Mouse (Mus musculus) CH12.LX (cell line): ENCODE results near the gene Pan3. TPM values are rescaled to one million over a fixed set of nuclear protein-coding genes. Genes with fewer than 3 reads are reported as not detected.

Experiments used
- DNase-seq: peaks from one replicate; pipeline ENCODE4 v3.0.0-alpha.2; 2013; ENCODE audit errors: extremely low read depth
- H3K27ac ChIP-seq: 2 replicates; pipeline ENCODE4 v1.5.1; 2012; ENCODE audit warnings: low read depth, mild to moderate bottlenecking, control low read depth, moderate library complexity; ENCODE audit not compliant: insufficient read depth
- H3K27me3 ChIP-seq: replicated peaks from 2 replicates; pipeline ENCODE3; 2012; ENCODE audit warnings: inconsistent platforms
- H3K36me3 ChIP-seq, 2 experiments: replicated peaks in 1 of 2; 2 replicates each; pipeline versions ENCODE3 to v1.6.1; 2012; ENCODE audit warnings: inconsistent platforms in 1 of 2, low read length in 1 of 2, mild to moderate bottlenecking in 1 of 2, mixed read lengths in 1 of 2, moderate library complexity in 1 of 2; ENCODE audit not compliant: control insufficient read depth in 1 of 2, insufficient read depth in 1 of 2
- H3K4me1 ChIP-seq, 2 experiments: 2 replicates each; pipeline ENCODE4 v1.6.1; 2012; ENCODE audit warnings: inconsistent platforms in 1 of 2, moderate library complexity in 1 of 2; ENCODE audit not compliant: insufficient read depth in 2 of 2, control insufficient read depth in 1 of 2
- H3K4me2 ChIP-seq: 2 replicates; pipeline ENCODE4 v1.6.1; 2012; ENCODE audit warnings: low read depth, mild to moderate bottlenecking, control low read depth; ENCODE audit not compliant: poor library complexity, insufficient read depth, severe bottlenecking
- H3K4me3 ChIP-seq, 3 experiments: fragments of 150-350 bp in 1 of 3; sonication (generic) in 1 of 3; replicated peaks in 1 of 3; 2 replicates each; pipeline versions ENCODE3 to v1.5.1; 2011 to 2012; ENCODE audit warnings: low read depth in 2 of 3, low read length in 2 of 3, mild to moderate bottlenecking in 2 of 3, moderate library complexity in 2 of 3, control low read depth in 1 of 3, improper control_type of control experiment in 1 of 3, inconsistent platforms in 1 of 3, mixed read lengths in 1 of 3; ENCODE audit not compliant: poor library complexity in 1 of 3
- H3K79me2 ChIP-seq: replicated peaks from 2 replicates; pipeline ENCODE4 v1.6.1; 2012; ENCODE audit warnings: mild to moderate bottlenecking, moderate library complexity; ENCODE audit not compliant: control insufficient read depth, poor library complexity, insufficient read depth, severe bottlenecking; ENCODE audit errors: extremely low read depth
- H3K9ac ChIP-seq: 2 replicates; pipeline ENCODE4 v1.6.1; 2012; ENCODE audit warnings: low read depth, mild to moderate bottlenecking, control low read depth, moderate library complexity; ENCODE audit not compliant: insufficient read depth
- H3K9me3 ChIP-seq: replicated peaks from 2 replicates; pipeline ENCODE3; 2012; ENCODE audit warnings: low read length, inconsistent platforms, mixed read lengths
- CHD2 ChIP-seq: IDR thresholded peaks from 2 replicates; pipeline ENCODE4 v1.6.1; 2011; ENCODE audit warnings: low read length, improper control_type of control experiment
- CTCF ChIP-seq, 2 experiments: IDR thresholded peaks in 1 of 2; conservative IDR thresholded peaks in 1 of 2; 2 replicates each; pipeline ENCODE4 v1.5.1; 2011 to 2012; ENCODE audit warnings: low read depth in 2 of 2, low read length in 2 of 2, improper control_type of control experiment in 1 of 2, inconsistent platforms in 1 of 2, mild to moderate bottlenecking in 1 of 2, moderate library complexity in 1 of 2
- ELF1 ChIP-seq: IDR thresholded peaks from 2 replicates; pipeline ENCODE4 v1.6.1; 2014; ENCODE audit warnings: low read depth, mild to moderate bottlenecking, inconsistent platforms, low read length, improper control_type of control experiment
- EP300 ChIP-seq: IDR thresholded peaks from 2 replicates; pipeline ENCODE4 v1.6.1; 2011; ENCODE audit warnings: low read length, improper control_type of control experiment
- HCFC1 ChIP-seq: IDR thresholded peaks from 2 replicates; pipeline ENCODE4 v1.6.1; 2012; ENCODE audit warnings: low read depth, mild to moderate bottlenecking, inconsistent platforms, low read length, improper control_type of control experiment
- MAX ChIP-seq: IDR thresholded peaks from 2 replicates; pipeline ENCODE4 v1.6.1; 2011; ENCODE audit warnings: low read length, improper control_type of control experiment
- MYC ChIP-seq: IDR thresholded peaks from 2 replicates; pipeline ENCODE4 v1.6.1; 2011; ENCODE audit warnings: low read depth, mild to moderate bottlenecking, improper control_type of control experiment, low read length
- POLR2AphosphoS2 ChIP-seq: IDR thresholded peaks from 2 replicates; pipeline ENCODE4 v1.6.1; 2011; ENCODE audit warnings: low read depth, low read length, improper control_type of control experiment
- RAD21 ChIP-seq: IDR thresholded peaks from 2 replicates; pipeline ENCODE4 v1.6.1; 2011; ENCODE audit warnings: low read depth, mild to moderate bottlenecking, low read length, improper control_type of control experiment, moderate library complexity
- RCOR1 ChIP-seq: conservative IDR thresholded peaks from 2 replicates; pipeline ENCODE4 v1.6.1; 2012; ENCODE audit warnings: low read depth, mild to moderate bottlenecking, inconsistent platforms, low read length, improper control_type of control experiment
- SMC3 ChIP-seq: IDR thresholded peaks from 2 replicates; pipeline ENCODE4 v1.6.1; 2011; ENCODE audit warnings: low read depth, low read length, improper control_type of control experiment
- TBP ChIP-seq: conservative IDR thresholded peaks from 2 replicates; pipeline ENCODE4 v1.6.1; 2011; ENCODE audit warnings: low read depth, low read length, improper control_type of control experiment
- UBTF ChIP-seq: IDR thresholded peaks from 2 replicates; pipeline ENCODE4 v1.6.1; 2012; ENCODE audit warnings: low read depth, mild to moderate bottlenecking, inconsistent platforms, low read length, improper control_type of control experiment, moderate library complexity
- ZC3H11A ChIP-seq: IDR thresholded peaks from 2 replicates; pipeline ENCODE4 v1.6.1; 2012; ENCODE audit warnings: low read depth, mild to moderate bottlenecking, inconsistent platforms, low read length, improper control_type of control experiment
- dilution Hi-C: fragments of 300-500 bp; cut with MboI; formaldehyde crosslinking; loops from 2 replicates; pipeline ENCODE4 v1.14.3; 2020; ENCODE audit warnings: low sequenced_read_pairs; ENCODE audit not compliant: extremely low pct_unique_long_range_greater_than_20kb, extremely low pct_ligation_motif_present
- in situ Hi-C: fragments of 300-500 bp; cut with MboI; formaldehyde crosslinking; loops from 3 replicates; pipeline ENCODE4 v1.14.3; 2019; ENCODE audit warnings: low sequenced_read_pairs, low pct_ligation_motif_present, low pct_unique_long_range_greater_than_20kb, mixed read lengths
- polyA plus RNA-seq: library from polyadenylated mRNA; unstranded; fragments of >175 nt; gene quantifications from 2 replicates; pipeline ENCODE4 v1.2.1, GENCODE M21; 2012; ENCODE audit warnings: low read depth; ENCODE audit not compliant: insufficient read length
- total RNA-seq, 2 experiments: library from RNA; depleted of rRNA; stranded (reverse); fragments of 300-350 nt in 1 of 2; fragments of >200 nt in 1 of 2; gene quantifications; 2 replicates each; pipeline ENCODE4 v1.2.3; 2012 to 2014

Pan3 gene
- total and polyA plus RNA-seq, 3 experiments, result 37.6 to 43.5 (median 40.2) TPM

DNA sequence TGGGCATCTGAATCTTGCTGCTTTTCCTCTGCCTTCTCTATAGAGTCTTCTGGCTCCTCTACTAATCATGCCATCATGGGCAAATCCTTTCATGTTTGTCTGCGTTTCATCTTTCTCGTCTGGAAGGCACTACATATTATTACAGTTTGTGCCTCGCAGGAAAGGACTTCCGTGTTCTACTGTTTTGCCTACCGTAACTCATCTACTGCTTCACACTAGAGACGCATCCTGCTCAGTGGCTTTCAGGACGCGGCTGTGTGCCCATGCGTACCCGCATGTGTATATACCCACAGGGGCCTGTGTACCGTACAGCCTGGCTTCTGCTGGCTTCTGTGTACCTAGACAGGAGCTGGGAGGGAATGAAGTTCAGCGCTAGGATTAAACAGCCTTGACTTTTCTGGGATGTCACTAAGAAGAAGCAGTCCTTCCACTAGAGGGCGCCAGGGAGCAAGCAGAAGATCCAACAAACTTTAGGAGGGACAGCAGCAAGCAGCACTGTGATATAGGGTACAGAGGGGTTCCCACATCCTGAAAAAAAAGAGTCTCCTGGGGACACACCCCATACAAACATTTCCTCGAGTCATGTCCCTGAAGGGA, 153.8 kb downstream of the Pan3 start:
- Histone ChIP-seq H3K9ac (peak overlapping the region; percentile 25; the same call in 1 of the 2 replicates), H3K9me3 (peaks cover 3% of the 10 kb centered on the region), H3K27me3 (no peaks in the 10 kb centered on the region)
- peak; percentile 62 for DNase-seq
- TF ChIP-seq ZC3H11A, result peak; percentile 18; the same call in 1 of the 2 replicates
- no peak for TF ChIP-seq RCOR1
- peak; percentile 77 for TF ChIP-seq ELF1
- peak; percentile 76 for TF ChIP-seq SMC3
- TF ChIP-seq RAD21, result peak; percentile 64
- peak; percentile 79 to 83 for TF ChIP-seq CTCF (conservative IDR thresholded peaks at IDR 0.05 in 1 of 2, IDR thresholded peaks at IDR 0.05 in 1 of 2; ENCODE audit: low read depth in 2 of 2, low read length in 2 of 2)
- TF ChIP-seq POLR2AphosphoS2, result no peak
- no peak for TF ChIP-seq HCFC1
- TF ChIP-seq, all 38 proteins: peak for 5
- no peaks in the 10 kb centered on the region for H3K36me3 ChIP-seq
- H3K4me1 ChIP-seq, result no peaks in the 10 kb centered on the region
- no peak overlapping the region for H3K27ac ChIP-seq
- H3K4me2 ChIP-seq, result peak overlapping the region; percentile 58
- in situ Hi-C loops, result loop anchor here (10.0 kb wide), 1 partner anchor 261 kb away; no protein-coding TSS in a partner anchor
- H3K4me3 ChIP-seq, result peak overlapping the region in 2 of 3 experiments; percentile 16 to 24
- no peaks in the 10 kb centered on the region for H3K79me2 ChIP-seq
- dilution Hi-C loops, result no loop called here

GRCm38 (mm10) chr5:147584648-147585047, 154.7 kb downstream of the Pan3 start:
- Histone ChIP-seq H3K27ac (no peak overlapping the region), H3K9me3 (no peaks in the 10 kb centered on the region), H3K9ac (no peak overlapping the region), H3K36me3 (no peaks in the 10 kb centered on the region), H3K4me1 (no peaks in the 10 kb centered on the region), H3K4me2 (no peak overlapping the region), H3K4me3 (no peak overlapping the region), H3K79me2 (no peaks in the 10 kb centered on the region), H3K27me3 (no peaks in the 10 kb centered on the region)
- dilution Hi-C loops (no loop called here), in situ Hi-C loops (loop anchor here (10.0 kb wide), 1 partner anchor 260 kb away; no protein-coding TSS in a partner anchor)
- TF ChIP-seq TBP (no peak), UBTF (no peak), EP300 (no peak), MYC (no peak), ELF1 (no peak), MAX (no peak), CTCF (conservative IDR thresholded peaks at IDR 0.05 in 1 of 2, IDR thresholded peaks at IDR 0.05 in 1 of 2; ENCODE audit: low read depth in 2 of 2, low read length in 2 of 2) (no peak), CHD2 (no peak)
- no peak for DNase-seq
